Mouse (Mus musculus): ENCODE results near the gene Mb21d2. TPM values are rescaled to one million over a fixed set of nuclear protein-coding genes. Genes with fewer than 3 reads are reported as not detected.
A peak's percentile ranks its signal among the peaks of the same experiment; 100 is the strongest.

Gene Mb21d2
- polyA plus RNA-seq, 1 experiment from 2014 or later, result 7.9 TPM

GRCm38 (mm10) chr16:28818749-28819285 is 110.7 kb downstream of the Mb21d2 start:
- no peak overlapping the region for H3K4me2 ChIP-seq (replicated peaks)
- H3K4me1 ChIP-seq, result no peaks in the 10 kb centered on the region
- H3K36me3 ChIP-seq, result no peaks in the 10 kb centered on the region
- no peak overlapping the region for H3K9ac ChIP-seq (replicated peaks)
- no peak overlapping the region for H3K4me3 ChIP-seq
- WGBS, result 54% methylated on average over 5 of the region's 5 CpGs
- H3K9me3 ChIP-seq, result peaks cover 3% of the 10 kb centered on the region; the same call in 1 of the 2 replicates
- no peak overlapping the region for H3K27ac ChIP-seq (replicated peaks)
- no peak for ATAC-seq (ENCODE audit: low FRiP score, low read depth)
- H3K27me3 ChIP-seq, result no peaks in the 10 kb centered on the region

- peaks cover 6% of the 10 kb centered on the region; the same call in 1 of the 2 replicates for H3K9me3 ChIP-seq
- H3K27ac ChIP-seq (replicated peaks), result no peak overlapping the region
- ATAC-seq (ENCODE audit: low FRiP score, low read depth), result no peak
- H3K4me3 ChIP-seq, result no peak overlapping the region
- H3K4me2 ChIP-seq (replicated peaks), result no peak overlapping the region
- 91% methylated on average over 1 of the region's 1 CpGs for WGBS
- no peaks in the 10 kb centered on the region for H3K36me3 ChIP-seq
- no peaks in the 10 kb centered on the region for H3K4me1 ChIP-seq
- no peaks in the 10 kb centered on the region for H3K27me3 ChIP-seq
- no peak overlapping the region for H3K9ac ChIP-seq (replicated peaks)
Observed at GRCm38 (mm10) chr16:28813290-28813689, 116.2 kb downstream of the Mb21d2 start.

GRCm38 (mm10) chr16:28809089-28809488 is 120.4 kb downstream of the Mb21d2 start:
- no peak overlapping the region for H3K4me2 ChIP-seq (replicated peaks)
- no peaks in the 10 kb centered on the region for H3K4me1 ChIP-seq
- H3K9ac ChIP-seq (replicated peaks), result no peak overlapping the region
- H3K36me3 ChIP-seq, result no peaks in the 10 kb centered on the region
- no peak overlapping the region for H3K27ac ChIP-seq (replicated peaks)
- no peaks in the 10 kb centered on the region for H3K27me3 ChIP-seq
- H3K9me3 ChIP-seq, result 0 out of 2 replicates have a peak, but pooled peaks cover 2% of the 10 kb centered on the region
- WGBS, result 17% methylated on average over 1 of the region's 1 CpGs
- ATAC-seq (ENCODE audit: low FRiP score, low read depth), result no peak
- no peak overlapping the region for H3K4me3 ChIP-seq

- no peak overlapping the region for H3K4me2 ChIP-seq (replicated peaks)
- 5% methylated on average over 4 of the region's 4 CpGs for WGBS
- ATAC-seq (ENCODE audit: low FRiP score, low read depth), result peak; percentile 49; the same call in 1 of the 2 replicates
Observed at GRCm38 (mm10) chr16:28793115-28793514, 136.4 kb downstream of the Mb21d2 start.

More at GRCm38 (mm10) chr16:28793115-28793514, 136.4 kb downstream of the Mb21d2 start:
- H3K4me1 ChIP-seq, result no peaks in the 10 kb centered on the region
- H3K9me3 ChIP-seq, result no peaks in the 10 kb centered on the region
- H3K27me3 ChIP-seq, result no peaks in the 10 kb centered on the region
- no peak overlapping the region for H3K27ac ChIP-seq (replicated peaks)
- no peaks in the 10 kb centered on the region for H3K36me3 ChIP-seq
- no peak overlapping the region for H3K4me3 ChIP-seq
- no peak overlapping the region for H3K9ac ChIP-seq (replicated peaks)

Other genes starting within 250 kb of the Mb21d2 start
- 5.8 TPM in 2 replicates for gene Fgf12, start 176.6 kb downstream of the Mb21d2 start, polyA plus RNA-seq (2016; fragmentation: Nextera tagmentation; extraction: Ambion mirVana)